Mouse (Mus musculus): ENCODE results near the gene Tll1.

- TF ChIP-seq POLR2A (IDR thresholded peaks at IDR 0.05; ENCODE audit: borderline replicate concordance, extremely low read depth, insufficient read depth, insufficient read length, poor library complexity, severe bottlenecking) (no peak), CTCF (IDR thresholded peaks at IDR 0.05; ENCODE audit: borderline replicate concordance, extremely low read depth, insufficient read depth, insufficient read length) (no peak)
Observed at GRCm38 (mm10) chr8:64059867-64060266, 146.2 kb downstream of the Tll1 start.

All from brain, embryonic 14.5 days (tissue).